Mouse (Mus musculus): ENCODE measurements around the gene Cachd1.

Cachd1 gene

GRCm38 (mm10) chr4:100776043-100776870 lies at the start of gene Cachd1:
TSS of gene Cachd1 (plus strand) at chr4:100776675.
- peak; percentile 83 for DNase-seq (ENCODE audit: low read depth, low spot score)

GRCm38 (mm10) chr4:100728896-100729479 lies 47.5 kb upstream of the Cachd1 start:
- peak; percentile 60 for DNase-seq (ENCODE audit: low read depth, low spot score)

GRCm38 (mm10) chr4:100735098-100735935 lies 41.2 kb upstream of the Cachd1 start:
- no peak for DNase-seq (ENCODE audit: low read depth, low spot score)

- no peak for DNase-seq (ENCODE audit: low read depth, low spot score)
These were observed 40.5 kb upstream of the Cachd1 start for GRCm38 (mm10) chr4:100735936-100736349.

- no peak for DNase-seq (ENCODE audit: low read depth, low spot score)
These were observed 32.9 kb upstream of the Cachd1 start for GRCm38 (mm10) chr4:100743615-100744014.

- no peak for DNase-seq (ENCODE audit: low read depth, low spot score)
These were observed 24.2 kb upstream of the Cachd1 start for GRCm38 (mm10) chr4:100752278-100752677.

- no peak for DNase-seq (ENCODE audit: low read depth, low spot score)
These were observed 20.8 kb upstream of the Cachd1 start for GRCm38 (mm10) chr4:100755632-100756031.

GRCm38 (mm10) chr4:100756499-100756898 lies 20.0 kb upstream of the Cachd1 start:
- DNase-seq (ENCODE audit: low read depth, low spot score), result no peak

GRCm38 (mm10) chr4:100758265-100758898 lies 18.1 kb upstream of the Cachd1 start:
- DNase-seq (ENCODE audit: low read depth, low spot score), result peak; percentile 14

GRCm38 (mm10) chr4:100759603-100760002 lies 16.9 kb upstream of the Cachd1 start:
- DNase-seq (ENCODE audit: low read depth, low spot score), result no peak

GRCm38 (mm10) chr4:100760416-100760815 lies 16.1 kb upstream of the Cachd1 start:
- DNase-seq (ENCODE audit: low read depth, low spot score), result no peak

GRCm38 (mm10) chr4:100768606-100769005 lies 7.9 kb upstream of the Cachd1 start:
- no peak for DNase-seq (ENCODE audit: low read depth, low spot score)

- DNase-seq (ENCODE audit: low read depth, low spot score), result no peak
These were observed 448 bp downstream of the Cachd1 start for GRCm38 (mm10) chr4:100776871-100777375.

GRCm38 (mm10) chr4:100777376-100778041 lies 1.0 kb downstream of the Cachd1 start:
- DNase-seq (ENCODE audit: low read depth, low spot score), result peak; percentile 70

GRCm38 (mm10) chr4:100778082-100778481 lies 1.6 kb downstream of the Cachd1 start:
- peak; percentile 29 for DNase-seq (ENCODE audit: low read depth, low spot score)

- DNase-seq (ENCODE audit: low read depth, low spot score), result peak; percentile 54
These were observed 2.5 kb downstream of the Cachd1 start for GRCm38 (mm10) chr4:100779023-100779422.

- no peak for DNase-seq (ENCODE audit: low read depth, low spot score)
These were observed 3.2 kb downstream of the Cachd1 start for GRCm38 (mm10) chr4:100779695-100780094.

GRCm38 (mm10) chr4:100780911-100781310 lies 4.4 kb downstream of the Cachd1 start:
- no peak for DNase-seq (ENCODE audit: low read depth, low spot score)

GRCm38 (mm10) chr4:100782348-100782747 lies 5.9 kb downstream of the Cachd1 start:
- no peak for DNase-seq (ENCODE audit: low read depth, low spot score)

GRCm38 (mm10) chr4:100782891-100783290 lies 6.4 kb downstream of the Cachd1 start:
- no peak for DNase-seq (ENCODE audit: low read depth, low spot score)

- no peak for DNase-seq (ENCODE audit: low read depth, low spot score)
These were observed 10.7 kb downstream of the Cachd1 start for GRCm38 (mm10) chr4:100787201-100787600.

Measured in ZHBTc4 (cell line).